Mouse (Mus musculus) urinary bladder, postnatal 10 days (tissue): Measurements from ENCODE around the gene Otor.

Experiments used
- DNase-seq: peaks from one replicate; pipeline ENCODE4 v3.0.0; 2022; ENCODE audit warnings: low spot score

Gene Otor

DNA sequence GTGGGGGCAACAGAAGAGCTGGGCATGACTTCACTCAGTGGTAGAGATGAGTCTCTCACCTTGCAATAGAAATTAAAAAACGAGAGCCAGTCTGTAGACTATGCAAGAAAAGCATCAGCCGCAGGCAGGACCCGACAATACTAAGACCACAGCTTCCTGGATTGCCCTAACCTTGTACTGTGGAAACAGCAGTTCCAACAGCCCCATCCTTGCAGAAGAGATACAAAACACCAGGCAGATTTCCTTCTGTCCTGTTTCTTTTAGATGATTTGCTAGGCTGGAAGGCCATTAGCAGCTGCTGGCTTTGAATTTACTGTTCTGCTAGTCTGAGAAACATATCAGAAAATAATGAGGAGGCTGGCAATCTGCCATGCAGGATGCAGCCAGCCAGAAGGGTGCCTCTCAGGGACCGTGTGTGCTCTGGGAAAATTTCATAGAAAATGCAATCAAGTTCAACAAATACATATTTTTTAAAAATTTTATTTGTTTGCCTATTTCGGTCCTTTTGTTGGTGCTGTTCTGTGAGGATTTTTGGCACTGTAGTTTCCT lies 52.9 kb downstream of the Otor start:
- DNase-seq, result no peak
